Mouse (Mus musculus): ENCODE results near the gene Galns.

The Galns gene

DNA sequence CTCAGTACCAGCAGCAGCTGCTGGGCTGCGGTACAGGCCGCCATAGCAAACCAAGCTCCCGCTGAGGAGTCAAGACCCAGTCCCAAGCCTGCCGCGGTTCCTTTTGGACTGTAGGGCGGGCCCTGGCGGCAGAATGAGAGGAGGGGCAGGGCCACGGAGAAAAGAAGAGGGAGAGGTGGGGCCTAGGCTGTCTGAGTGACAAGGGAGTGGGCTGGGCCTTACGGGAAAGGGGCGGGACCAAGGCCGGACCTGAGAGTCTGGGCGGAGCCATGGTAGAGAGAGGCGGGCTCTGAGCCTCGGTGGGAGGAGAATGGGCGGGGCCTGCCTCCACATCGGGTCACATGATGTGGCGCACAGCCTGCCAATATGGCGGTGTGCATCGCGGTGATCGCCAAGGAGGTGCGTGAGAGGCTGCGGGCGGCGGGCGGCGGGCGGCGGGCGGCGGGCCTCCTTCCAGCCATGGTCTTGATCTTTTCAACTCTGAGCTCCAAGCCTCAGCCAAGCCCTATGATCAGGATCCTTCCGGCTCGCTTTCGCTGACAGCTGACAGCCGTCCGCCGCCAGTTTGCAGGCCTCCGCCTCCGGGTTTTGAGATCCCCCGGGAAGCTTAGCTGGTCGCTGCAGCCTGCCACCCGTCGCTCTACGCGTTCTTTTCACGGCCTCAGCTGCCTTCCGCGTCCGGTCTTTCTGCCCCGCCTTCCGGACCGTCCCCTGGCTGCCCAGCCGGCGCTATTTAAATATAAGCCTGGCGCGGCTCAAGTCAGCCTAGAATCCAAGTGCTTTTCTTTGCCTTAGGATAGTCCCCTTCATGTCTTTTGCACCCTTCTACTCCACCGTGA is at the start of gene Galns, which contains the start of gene Trappc2l:
Gene Galns (minus strand): TSS at position 169 of the 839 bp plus-strand sequence.
Gene Trappc2l (plus strand): TSS at position 346 of the 839 bp plus-strand sequence.
- DNase-seq (ENCODE audit: extremely low read depth, insufficient read length, low spot score): peak; percentile 93

DNA sequence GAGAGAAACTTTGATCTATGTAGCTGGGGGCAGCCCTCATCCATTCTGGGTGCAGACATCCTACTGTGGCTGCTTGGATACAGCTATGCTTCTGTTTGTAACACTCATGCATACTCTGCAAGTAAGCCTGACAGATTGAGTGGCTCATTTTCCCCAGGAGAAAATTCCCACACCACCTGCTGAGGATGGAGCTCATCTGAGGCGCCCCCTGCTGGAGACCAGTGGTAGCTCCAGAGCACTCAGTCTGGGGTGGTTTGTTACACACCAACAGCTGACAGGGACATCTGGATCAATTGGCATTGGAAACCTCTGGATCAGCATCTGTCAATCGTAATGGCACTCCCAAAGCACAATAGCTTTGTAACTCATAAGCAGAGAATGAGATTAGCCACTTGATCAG is 48.8 kb upstream of the Galns start:
- no peak for DNase-seq (ENCODE audit: extremely low read depth, insufficient read length, low spot score)

DNA sequence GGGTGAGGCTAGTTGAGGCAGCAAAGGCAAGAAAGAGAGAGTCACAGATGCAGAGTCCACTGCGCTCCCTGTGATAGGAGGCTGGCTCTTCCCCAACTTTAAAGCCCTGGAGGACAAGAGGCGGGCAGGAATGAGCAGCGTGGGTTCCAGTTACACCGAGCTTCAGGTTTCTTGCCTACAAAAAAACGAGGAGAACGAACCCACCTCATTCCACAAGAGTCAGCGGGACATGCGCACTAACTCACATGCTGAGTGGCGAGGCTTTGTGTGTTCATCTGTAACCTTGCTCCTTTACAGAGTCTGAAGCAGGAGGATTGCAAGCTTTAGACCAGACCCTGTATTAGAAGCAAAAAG is 47.5 kb upstream of the Galns start:
- no peak for DNase-seq (ENCODE audit: extremely low read depth, insufficient read length, low spot score)

GRCm38 (mm10) chr8:122658149-122658806 is 47.0 kb upstream of the Galns start:
- no peak for DNase-seq (ENCODE audit: extremely low read depth, insufficient read length, low spot score)

GRCm38 (mm10) chr8:122656056-122656999 is 45.1 kb upstream of the Galns start:
- no peak for DNase-seq (ENCODE audit: extremely low read depth, insufficient read length, low spot score)

DNA sequence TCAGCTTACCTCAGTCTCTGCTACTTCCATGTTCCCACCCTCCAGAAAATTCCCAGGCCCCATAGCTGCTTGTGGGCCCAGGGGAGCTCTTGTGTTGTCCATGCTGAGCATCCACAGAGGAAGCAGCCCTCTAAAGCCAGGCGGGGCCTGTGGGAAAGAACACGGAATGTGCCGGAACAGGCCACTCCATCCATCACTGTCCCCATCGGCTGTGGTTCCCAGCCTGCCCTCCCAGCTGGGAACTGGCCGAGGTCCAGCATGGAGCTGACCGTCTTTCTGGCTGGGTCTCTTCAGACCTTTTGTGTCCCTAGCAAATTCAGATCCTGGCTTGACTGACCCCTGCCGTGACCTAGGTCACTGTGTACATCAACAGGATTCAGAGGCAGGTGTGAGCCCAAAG is 43.5 kb upstream of the Galns start:
- DNase-seq (ENCODE audit: extremely low read depth, insufficient read length, low spot score): no peak

- DNase-seq (ENCODE audit: extremely low read depth, insufficient read length, low spot score): no peak
Observed at GRCm38 (mm10) chr8:122652643-122653042, 41.4 kb upstream of the Galns start.

DNA sequence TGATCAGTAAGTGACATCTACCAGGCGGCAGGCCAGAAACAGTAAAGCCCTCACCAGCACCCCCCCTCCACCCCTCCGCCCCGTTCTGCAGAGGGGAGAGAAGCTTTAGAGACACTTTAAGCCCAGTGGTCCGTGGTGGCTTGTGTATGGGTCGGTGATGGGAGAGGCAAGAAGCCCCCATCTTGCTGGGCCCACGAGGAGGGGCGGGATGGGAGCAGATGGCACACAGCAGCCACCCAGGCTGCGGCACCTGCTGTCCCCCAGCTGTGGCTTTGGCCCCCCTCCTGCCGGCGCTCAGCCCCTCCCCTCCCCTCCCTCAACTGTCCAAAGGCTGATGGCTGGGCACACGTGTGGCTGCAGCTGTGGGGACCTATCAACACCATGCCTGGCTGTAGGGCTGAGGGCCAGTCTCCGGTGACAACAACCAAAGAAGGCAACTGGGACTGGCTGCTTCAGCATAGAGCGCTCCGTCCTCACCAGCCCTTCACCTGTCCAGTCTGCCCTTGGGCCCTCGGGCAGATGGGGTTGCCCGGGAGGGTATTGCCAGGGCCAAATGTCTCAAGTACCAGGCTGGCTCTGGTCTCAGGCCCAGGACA is 40.2 kb upstream of the Galns start:
- no peak for DNase-seq (ENCODE audit: extremely low read depth, insufficient read length, low spot score)

DNA sequence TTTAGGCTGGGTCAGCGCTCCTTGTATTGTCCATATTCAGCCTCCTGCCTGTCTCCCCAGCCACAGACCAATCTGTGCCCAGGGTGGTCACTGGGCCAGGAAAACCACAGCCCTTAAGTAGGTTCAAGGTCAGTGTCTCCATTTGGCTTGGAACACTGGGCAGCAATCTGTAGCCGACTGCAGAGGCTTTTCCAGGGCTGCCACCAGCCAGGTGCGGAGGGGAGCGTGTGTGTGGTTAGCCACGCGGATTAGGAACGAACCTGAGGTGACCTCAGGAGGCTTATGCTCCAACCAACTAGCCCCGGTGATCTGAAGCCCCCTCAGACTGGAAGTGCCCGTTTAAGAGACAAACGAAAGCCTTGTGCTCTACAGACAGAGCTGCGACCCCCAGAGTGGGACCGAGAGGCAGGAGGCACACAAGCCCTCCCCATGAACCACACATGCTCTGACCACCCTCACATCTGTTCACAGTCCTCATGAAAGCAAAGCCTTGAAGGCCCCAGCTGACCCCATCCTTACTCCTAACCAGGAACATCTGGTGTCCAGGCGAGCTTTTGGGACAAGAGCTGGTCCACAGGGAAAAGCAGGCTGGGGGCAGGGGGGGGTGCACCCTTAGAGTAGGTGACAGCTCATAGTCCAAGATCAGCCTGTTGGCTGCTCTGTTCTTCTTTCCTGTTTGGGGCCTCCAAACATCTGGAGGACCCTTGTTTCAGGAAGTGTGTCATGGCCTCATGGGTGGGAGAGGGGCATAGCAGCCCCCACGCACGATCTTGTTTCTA is 37.1 kb upstream of the Galns start:
- no peak for DNase-seq (ENCODE audit: extremely low read depth, insufficient read length, low spot score)

- no peak for DNase-seq (ENCODE audit: extremely low read depth, insufficient read length, low spot score)
Observed at GRCm38 (mm10) chr8:122646337-122646736, 35.1 kb upstream of the Galns start.

- DNase-seq (ENCODE audit: extremely low read depth, insufficient read length, low spot score): no peak
Observed at GRCm38 (mm10) chr8:122644175-122644954, 33.1 kb upstream of the Galns start.

DNA sequence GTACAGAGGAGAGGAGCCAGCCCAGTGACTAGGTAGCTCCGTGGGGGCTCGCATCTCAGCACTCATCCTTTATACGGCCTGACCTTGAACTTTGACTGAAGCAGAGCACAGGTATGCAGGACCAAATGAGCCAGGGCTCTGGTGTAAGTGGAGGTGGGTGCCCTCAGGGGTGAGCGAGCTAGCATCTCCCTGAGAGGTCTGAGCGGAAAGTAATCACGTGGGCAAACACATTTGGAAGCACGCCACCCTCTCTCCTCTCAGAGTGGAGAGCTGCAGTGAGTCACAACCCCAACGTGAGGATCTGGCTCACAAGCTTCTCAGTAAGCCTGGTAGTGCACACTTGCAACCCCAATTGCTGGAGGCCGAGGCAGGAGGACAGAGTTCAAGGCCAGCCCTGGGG is 30.8 kb upstream of the Galns start:
- DNase-seq (ENCODE audit: extremely low read depth, insufficient read length, low spot score): peak; percentile 30

DNA sequence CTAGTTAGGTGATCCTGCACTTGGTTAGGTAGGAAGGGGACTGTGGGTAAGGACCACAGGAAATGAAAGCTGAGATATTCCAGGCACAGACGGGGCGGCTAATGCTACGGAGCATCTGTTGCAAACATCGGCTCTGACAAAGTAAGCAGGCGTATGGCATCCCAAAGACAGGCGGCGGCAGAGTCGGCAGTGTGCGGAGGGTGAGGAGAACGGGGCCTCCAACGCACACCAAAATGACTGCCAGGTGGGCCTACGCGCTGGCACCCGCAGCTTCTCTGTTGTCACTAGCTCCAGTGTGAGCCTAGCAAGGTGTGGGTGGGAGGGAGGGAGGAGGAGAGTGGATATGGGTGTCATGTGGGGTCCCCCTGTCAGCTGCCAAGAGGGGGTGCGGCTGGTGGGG is 30.1 kb upstream of the Galns start:
- no peak for DNase-seq (ENCODE audit: extremely low read depth, insufficient read length, low spot score)

DNA sequence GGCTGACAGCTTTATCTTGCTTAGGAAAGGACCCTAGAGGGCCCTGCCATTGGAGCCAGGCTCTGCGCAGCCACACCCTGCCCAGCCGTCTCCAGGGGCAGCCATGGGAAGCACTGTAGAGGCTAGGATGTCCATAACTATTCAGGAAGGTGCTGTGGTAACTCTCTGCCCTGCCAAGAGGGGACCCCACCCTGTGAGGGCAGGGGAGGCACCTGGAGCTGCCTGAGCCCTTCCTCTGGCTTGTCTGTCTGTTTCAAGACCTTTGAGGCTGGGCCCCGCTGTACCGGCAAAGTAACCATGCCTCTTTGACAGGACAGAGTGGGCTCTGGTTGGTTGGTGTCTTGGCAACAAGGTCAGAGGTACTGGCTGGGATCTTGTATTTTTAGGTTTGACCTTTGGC is 29.6 kb upstream of the Galns start:
- no peak for DNase-seq (ENCODE audit: extremely low read depth, insufficient read length, low spot score)

GRCm38 (mm10) chr8:122639521-122640248 is 28.4 kb upstream of the Galns start:
- DNase-seq (ENCODE audit: extremely low read depth, insufficient read length, low spot score): no peak

GRCm38 (mm10) chr8:122638601-122639000 is 27.3 kb upstream of the Galns start:
- no peak for DNase-seq (ENCODE audit: extremely low read depth, insufficient read length, low spot score)

DNA sequence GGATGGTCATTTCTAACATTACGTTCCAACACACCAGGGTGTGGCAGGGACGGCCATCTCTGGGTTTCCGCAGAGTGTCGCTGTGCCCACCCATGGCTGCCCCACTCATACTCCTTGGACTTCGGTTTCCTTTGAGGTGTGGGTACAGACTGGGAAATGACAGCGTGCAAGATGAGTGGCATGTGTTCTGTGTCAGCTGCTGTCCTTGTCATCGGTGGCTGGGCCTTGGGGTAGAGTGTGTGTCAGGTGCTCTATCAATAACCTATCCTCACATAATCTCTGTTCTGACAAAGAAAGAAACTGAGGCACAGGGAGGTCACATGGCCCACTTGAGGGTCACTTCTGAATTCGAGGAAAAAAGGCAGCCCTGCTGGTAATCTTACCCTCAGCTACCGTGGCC is 26.0 kb upstream of the Galns start:
- no peak for DNase-seq (ENCODE audit: extremely low read depth, insufficient read length, low spot score)

GRCm38 (mm10) chr8:122636803-122637175 is 25.5 kb upstream of the Galns start:
- no peak for DNase-seq (ENCODE audit: extremely low read depth, insufficient read length, low spot score)
